Mouse (Mus musculus) skeletal muscle tissue, adult 2 months (tissue): Measurements from ENCODE around the gene Rph3al.
A peak's percentile ranks its signal among the peaks of the same experiment; 100 is the strongest.

Experiments used
- DNase-seq: peaks from one replicate; pipeline ENCODE4 v3.0.0-alpha.2; 2012; ENCODE audit warnings: low read depth, low spot score

Gene Rph3al

GRCm38 (mm10) chr11:75938379-75938906 is at the start of gene Rph3al:
Gene Rph3al (minus strand): TSS chr11:75938429.
- DNase-seq, result peak; percentile 25

GRCm38 (mm10) chr11:75985948-75986347 is 47.7 kb upstream of the Rph3al start:
- no peak for DNase-seq

- DNase-seq, result no peak
Measured at GRCm38 (mm10) chr11:75984581-75984980, 46.4 kb upstream of the Rph3al start.

GRCm38 (mm10) chr11:75983194-75983593 is 45.0 kb upstream of the Rph3al start:
- DNase-seq, result no peak

- DNase-seq, result no peak
Measured at GRCm38 (mm10) chr11:75980413-75980812, 42.2 kb upstream of the Rph3al start.

- DNase-seq, result no peak
Measured at GRCm38 (mm10) chr11:75978051-75978450, 39.8 kb upstream of the Rph3al start.

GRCm38 (mm10) chr11:75976748-75977147 is 38.5 kb upstream of the Rph3al start:
- peak; percentile 23 for DNase-seq

- DNase-seq, result no peak
Measured at GRCm38 (mm10) chr11:75973988-75974387, 35.8 kb upstream of the Rph3al start.

- DNase-seq, result no peak
Measured at GRCm38 (mm10) chr11:75972916-75973567, 34.8 kb upstream of the Rph3al start.

GRCm38 (mm10) chr11:75972188-75972587 is 34.0 kb upstream of the Rph3al start:
- DNase-seq, result no peak

GRCm38 (mm10) chr11:75970629-75971028 is 32.4 kb upstream of the Rph3al start:
- no peak for DNase-seq

GRCm38 (mm10) chr11:75968761-75969160 is 30.5 kb upstream of the Rph3al start:
- DNase-seq, result no peak

- DNase-seq, result peak; percentile 62
Measured at GRCm38 (mm10) chr11:75966401-75967372, 28.5 kb upstream of the Rph3al start.

GRCm38 (mm10) chr11:75965674-75966400 is 27.6 kb upstream of the Rph3al start:
- no peak for DNase-seq

- no peak for DNase-seq
Measured at GRCm38 (mm10) chr11:75964476-75964730, 26.2 kb upstream of the Rph3al start.

GRCm38 (mm10) chr11:75963730-75964475 is 25.7 kb upstream of the Rph3al start:
- no peak for DNase-seq

GRCm38 (mm10) chr11:75961782-75962181 is 23.6 kb upstream of the Rph3al start:
- no peak for DNase-seq

- no peak for DNase-seq
Measured at GRCm38 (mm10) chr11:75957124-75957832, 19.0 kb upstream of the Rph3al start.

- no peak for DNase-seq
Measured at GRCm38 (mm10) chr11:75956651-75957050, 18.4 kb upstream of the Rph3al start.

GRCm38 (mm10) chr11:75954896-75955295 is 16.7 kb upstream of the Rph3al start:
- DNase-seq, result no peak

- DNase-seq, result no peak
Measured at GRCm38 (mm10) chr11:75951895-75952294, 13.7 kb upstream of the Rph3al start.
